Mouse (Mus musculus) brain, embryonic 14.5 days (tissue): Measurements from ENCODE around the gene Fbp1. TPM values are rescaled to one million over a fixed set of nuclear protein-coding genes. Genes with fewer than 3 reads are reported as not detected.

Experiments
- DNase-seq: peaks from one replicate; pipeline ENCODE4 v3.0.0-alpha.2; 2011; ENCODE audit warnings: low read depth
- CTCF ChIP-seq: fragments of 200-500 bp; IDR thresholded peaks from 2 replicates; pipeline ENCODE4 v1.5.1; 2012; ENCODE audit warnings: inconsistent platforms, mild to moderate bottlenecking, moderate library complexity, borderline replicate concordance; ENCODE audit not compliant: insufficient read depth, insufficient read length; ENCODE audit errors: extremely low read depth
- POLR2A ChIP-seq: fragments of 200-500 bp; IDR thresholded peaks from 2 replicates; pipeline ENCODE4 v1.6.1; 2012; ENCODE audit warnings: mild to moderate bottlenecking, inconsistent platforms, borderline replicate concordance; ENCODE audit not compliant: poor library complexity, insufficient read depth, insufficient read length, severe bottlenecking; ENCODE audit errors: extremely low read depth
- polyA plus RNA-seq: library from polyadenylated mRNA; depleted of rRNA; stranded (reverse); fragments of >200 nt; gene quantifications from 2 replicates; pipeline ENCODE4 v1.2.3, GENCODE M21; 2012

Gene Fbp1
- polyA plus RNA-seq, 1 experiment, result 0.08 TPM

GRCm38 (mm10) chr13:62883436-62883835, 4.6 kb downstream of the Fbp1 start:
- TF ChIP-seq CTCF, result no peak
- TF ChIP-seq POLR2A, result no peak

GRCm38 (mm10) chr13:62882856-62883255, 5.2 kb downstream of the Fbp1 start:
- DNase-seq, result no peak
- TF ChIP-seq POLR2A (no peak), CTCF (no peak)

More at GRCm38 (mm10) chr13:62883436-62883835, 4.6 kb downstream of the Fbp1 start:
- DNase-seq, result no peak

GRCm38 (mm10) chr13:62881336-62881735, 6.7 kb downstream of the Fbp1 start:
- no peak for TF ChIP-seq CTCF
- no peak for TF ChIP-seq POLR2A
- DNase-seq, result no peak

GRCm38 (mm10) chr13:62879831-62880615, 8.1 kb downstream of the Fbp1 start:
- DNase-seq, result no peak
- TF ChIP-seq CTCF (no peak), POLR2A (no peak)

- no peak for TF ChIP-seq POLR2A
- no peak for TF ChIP-seq CTCF
- DNase-seq, result no peak
Measured at GRCm38 (mm10) chr13:62879411-62879810, 8.7 kb downstream of the Fbp1 start.

GRCm38 (mm10) chr13:62877247-62877646, 10.8 kb downstream of the Fbp1 start:
- TF ChIP-seq CTCF, result no peak
- no peak for TF ChIP-seq POLR2A
- DNase-seq, result no peak

GRCm38 (mm10) chr13:62876111-62876510, 12.0 kb downstream of the Fbp1 start:
- TF ChIP-seq CTCF, result no peak
- no peak for TF ChIP-seq POLR2A
- no peak for DNase-seq

- no peak for DNase-seq
- TF ChIP-seq CTCF (no peak), POLR2A (no peak)
Measured at GRCm38 (mm10) chr13:62872252-62872651, 15.8 kb downstream of the Fbp1 start.

GRCm38 (mm10) chr13:62870605-62871004, 17.5 kb downstream of the Fbp1 start:
- TF ChIP-seq CTCF (no peak), POLR2A (no peak)
- DNase-seq, result no peak

- TF ChIP-seq POLR2A (no peak), CTCF (no peak)
- DNase-seq, result peak; percentile 65
Measured at GRCm38 (mm10) chr13:62866817-62867216, 21.3 kb downstream of the Fbp1 start.

GRCm38 (mm10) chr13:62865651-62866315, 22.3 kb downstream of the Fbp1 start:
- DNase-seq, result no peak
- no peak for TF ChIP-seq POLR2A
- no peak for TF ChIP-seq CTCF
